Mouse (Mus musculus) embryonic facial prominence, embryonic 11.5 days (tissue): ENCODE measurements around the gene Kif27. TPM values are rescaled to one million over a fixed set of nuclear protein-coding genes. Genes with fewer than 3 reads are reported as not detected.
"Not testable (repeated sequence)": the region's sequence is repeated elsewhere in the genome, so short reads cannot be mapped to it uniquely, and the experiment has no call there.

Experiments used
- ATAC-seq: fragments of 200-750 bp; cut with Nextera tagmentation; replicated peaks from 2 replicates; pipeline ENCODE4 v1.8.0; 2017; ENCODE audit warnings: low read depth; ENCODE audit not compliant: insufficient number of reproducible peaks, low FRiP score, low TSS enrichment
- DNase-seq: peaks from one replicate; pipeline ENCODE4 v3.0.0-alpha.2; 2015; ENCODE audit warnings: low spot score
- H3K27ac ChIP-seq: fragments of 300-500 bp; sonication (generic); replicated peaks from 2 replicates; pipeline ENCODE4 v1.5.1; 2014; ENCODE audit warnings: mild to moderate bottlenecking, low read depth, low read length, control low read depth
- H3K27me3 ChIP-seq: fragments of 300-500 bp; sonication (generic); 2 replicates; pipeline ENCODE4 v1.6.1; 2014; ENCODE audit warnings: mild to moderate bottlenecking, low read length, moderate library complexity, mixed read lengths; ENCODE audit not compliant: control insufficient read depth, insufficient read depth
- H3K36me3 ChIP-seq: fragments of 300-500 bp; sonication (generic); replicated peaks from 2 replicates; pipeline ENCODE4 v1.6.1; 2014; ENCODE audit warnings: low read depth, mild to moderate bottlenecking, low read length, moderate library complexity, mixed read lengths; ENCODE audit not compliant: control insufficient read depth, insufficient read depth
- H3K4me1 ChIP-seq: fragments of 300-500 bp; sonication (generic); 2 replicates; pipeline ENCODE4 v1.6.1; 2014; ENCODE audit warnings: low read length, mixed read lengths; ENCODE audit not compliant: control insufficient read depth, insufficient read depth
- H3K4me2 ChIP-seq: fragments of 300-500 bp; sonication (generic); 2 replicates; pipeline ENCODE4 v1.6.1; 2014; ENCODE audit warnings: low read depth, mild to moderate bottlenecking, control low read depth, low read length, moderate library complexity
- H3K4me3 ChIP-seq: fragments of 300-500 bp; sonication (generic); 2 replicates; pipeline ENCODE4 v1.5.1; 2014; ENCODE audit warnings: low read depth, low read length, control low read depth
- H3K9ac ChIP-seq: fragments of 300-500 bp; sonication (generic); replicated peaks from 2 replicates; pipeline ENCODE4 v1.6.1; 2014; ENCODE audit warnings: mild to moderate bottlenecking, control low read depth, low read length
- H3K9me3 ChIP-seq: fragments of 300-500 bp; sonication (generic); replicated peaks from 2 replicates; pipeline ENCODE4 v1.6.1; 2016; ENCODE audit warnings: mild to moderate bottlenecking, low read length, inconsistent platforms, mixed read lengths; ENCODE audit not compliant: control insufficient read depth
- WGBS: fragments of 180-500 bp; shearing (Covaris S2); extraction: QIAGEN DNeasy Blood & Tissue Kit; methylation state at CpG from one replicate; pipeline ENCODE4 v1.1.7; 2014; 5-methylcytosine and 5-hydroxymethylcytosine counted together
- polyA plus RNA-seq: library from polyadenylated mRNA; unstranded; fragments of >200 nt; fragmentation: Nextera tagmentation; extraction: Ambion mirVana; gene quantifications from 2 replicates; pipeline ENCODE4 v1.2.1, GENCODE M21; 2014

The Kif27 gene
- 1.2 TPM in 2 replicates for polyA plus RNA-seq

DNA sequence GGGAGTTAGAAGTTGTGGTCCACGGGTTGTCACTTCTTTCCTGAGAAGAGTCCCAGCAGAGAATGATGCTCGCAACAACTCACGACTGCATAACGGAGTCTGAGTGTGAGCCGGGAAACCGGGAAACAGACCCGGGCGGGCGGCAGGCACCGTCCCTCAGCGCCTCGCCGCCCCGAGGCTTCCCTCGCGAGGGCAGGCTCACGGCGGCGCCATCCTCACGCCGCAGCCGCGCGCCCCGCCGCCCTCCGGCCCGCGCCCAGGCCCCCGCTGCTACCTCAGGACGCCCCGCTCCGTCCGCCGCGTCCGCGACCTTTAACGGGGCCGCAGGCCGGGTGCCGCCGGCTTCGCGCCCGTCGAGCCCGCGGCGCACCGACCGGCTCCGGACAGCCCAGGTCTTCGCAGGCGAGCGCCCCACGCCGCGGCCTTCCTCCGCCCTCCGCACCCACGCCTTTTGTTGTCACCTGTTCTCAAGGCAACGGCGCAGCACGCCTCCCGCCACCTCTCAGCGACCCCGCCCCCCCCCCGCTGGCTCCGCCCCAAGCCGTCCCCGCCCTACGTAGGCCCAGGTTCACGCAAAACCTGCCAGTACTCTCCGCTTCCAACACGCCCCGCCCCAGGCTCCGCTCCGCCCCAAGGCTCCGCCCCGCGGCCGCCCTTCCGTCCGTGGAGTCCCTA is at the start of gene Kif27:
Gene Kif27, minus strand, starts transcription at position 494 of the 675 bp plus-strand sequence.
- Histone ChIP-seq H3K27ac (no peak within 1 kb of the TSS), H3K9ac (peak within 1 kb of the TSS; percentile 68), H3K9me3 (no peaks in the 10 kb centered on the region), H3K4me3 (peak within 1 kb of the TSS; percentile 67), H3K36me3 (no peaks in the 10 kb centered on the region), H3K4me2 (peak within 1 kb of the TSS; percentile 97), H3K27me3 (no peaks in the 10 kb centered on the region), H3K4me1 (no peaks in the 10 kb centered on the region)
- peak; percentile 92 for DNase-seq
- ATAC-seq, result peak; percentile 97
- WGBS, result under 1% methylated on average over 66 of the region's 85 CpGs

DNA sequence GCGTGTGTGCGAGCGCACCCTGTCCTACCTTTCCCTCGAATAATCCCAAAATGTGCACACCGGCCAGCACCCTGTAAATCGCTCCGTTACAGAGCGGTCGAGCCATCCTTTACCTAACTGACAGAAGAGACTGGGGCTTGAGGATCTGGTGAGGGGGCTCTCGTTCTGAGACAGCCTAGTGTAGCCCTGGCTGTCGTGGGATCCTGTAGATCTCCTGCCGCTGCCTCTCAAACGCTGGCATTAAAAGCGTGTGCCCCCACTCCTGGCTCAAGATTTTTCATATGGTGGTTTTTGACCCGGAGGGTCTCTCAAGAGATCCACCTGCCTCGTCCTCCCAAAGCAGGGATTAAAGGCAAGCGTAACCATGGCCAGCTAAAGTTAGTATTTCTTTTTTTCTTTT is 44.3 kb upstream of the Kif27 start, which contains the start of gene Hnrnpk:
Gene Hnrnpk, minus strand, starts transcription at position 101 of the 400 bp plus-strand sequence.
- not testable (repeated sequence) for H3K4me1 ChIP-seq, DNase-seq, H3K9me3 ChIP-seq, ATAC-seq, H3K27me3 ChIP-seq, H3K36me3 ChIP-seq
- Histone ChIP-seq H3K27ac (peak within 1 kb of the TSS; percentile 97), H3K4me3 (peak within 1 kb of the TSS; percentile 96), H3K9ac (peak within 1 kb of the TSS; percentile 99), H3K4me2 (peak within 1 kb of the TSS; percentile 43)
- 9% methylated on average over 16 of the region's 17 CpGs for WGBS

DNA sequence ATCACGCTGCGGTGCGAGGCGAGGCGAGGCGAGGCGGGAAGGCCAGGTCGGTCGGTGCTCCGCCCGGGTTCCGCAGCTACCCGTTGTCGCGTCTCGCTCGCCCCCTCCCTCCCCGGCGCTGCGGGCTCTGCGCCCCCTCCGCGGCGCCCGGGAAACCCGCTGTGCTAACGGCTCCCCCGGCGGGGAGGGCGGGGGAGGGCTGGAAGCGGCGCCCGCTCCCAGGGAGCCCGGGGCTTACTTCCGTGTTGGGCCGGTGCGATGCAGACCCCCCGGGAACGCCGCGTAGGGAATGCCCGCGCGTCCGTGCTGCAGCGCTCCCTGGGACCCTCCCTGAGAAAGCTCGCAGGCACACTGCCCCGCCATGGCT is 43.8 kb upstream of the Kif27 start:
- Histone ChIP-seq H3K27me3 (no peaks in the 10 kb centered on the region), H3K4me3 (peak overlapping the region; percentile 96), H3K36me3 (peaks cover 2% of the 10 kb centered on the region), H3K9me3 (no peaks in the 10 kb centered on the region), H3K4me1 (no peaks in the 10 kb centered on the region), H3K4me2 (peak overlapping the region; percentile 43), H3K9ac (peak overlapping the region; percentile 99), H3K27ac (peak overlapping the region; percentile 97)
- WGBS, result under 1% methylated on average over 41 of the region's 48 CpGs
- DNase-seq, result no peak
- peak; percentile 64 for ATAC-seq

DNA sequence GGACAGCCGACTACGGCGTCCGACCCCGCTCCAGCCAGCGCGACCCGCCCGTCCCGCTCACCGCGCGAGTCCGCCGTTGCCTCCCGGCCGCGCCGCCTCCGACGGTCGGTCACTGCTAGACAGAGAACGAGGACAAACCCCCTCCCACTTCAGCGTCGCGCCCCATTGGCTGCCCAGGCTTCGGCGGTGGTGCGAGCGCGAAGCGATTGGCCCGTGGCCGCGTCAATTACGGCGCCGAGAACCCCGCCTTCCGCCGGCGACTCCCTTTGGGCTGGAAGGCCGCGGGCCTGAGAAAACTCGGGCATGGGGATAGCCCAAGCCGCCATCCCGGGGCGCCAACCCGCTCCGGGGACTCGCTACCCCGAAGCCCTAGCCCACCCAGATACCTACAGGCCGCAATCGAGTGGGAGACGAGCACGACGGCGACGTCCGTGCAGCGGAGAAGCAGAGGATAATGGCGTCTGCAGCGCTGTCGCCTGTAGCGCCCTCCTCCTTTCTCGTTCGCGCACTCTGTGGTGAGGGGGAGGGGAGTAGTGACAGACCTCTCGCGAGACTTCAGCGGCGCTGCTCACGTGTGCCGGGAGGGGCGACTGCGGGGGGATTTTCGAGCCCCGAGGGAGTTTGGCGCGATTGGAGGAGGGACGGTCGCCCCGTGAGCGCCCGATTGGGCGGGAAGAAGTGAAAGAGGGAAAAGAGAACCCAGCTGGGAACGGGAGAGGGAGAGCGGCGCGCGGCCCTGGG is 43.3 kb upstream of the Kif27 start, which contains the start of gene Rmi1:
Gene Rmi1, plus strand, starts transcription at position 246 of the 741 bp plus-strand sequence.
- DNase-seq (peak; percentile 99), ATAC-seq (peak; percentile 93)
- H3K4me3 ChIP-seq, result peak within 1 kb of the TSS; percentile 96
- peak within 1 kb of the TSS; percentile 99 for H3K9ac ChIP-seq
- WGBS, result under 1% methylated on average over 82 of the region's 91 CpGs
- H3K27ac ChIP-seq, result peak within 1 kb of the TSS; percentile 97
- H3K36me3 ChIP-seq, result peaks cover 5% of the 10 kb centered on the region
- peak within 1 kb of the TSS; percentile 69 for H3K4me2 ChIP-seq
- H3K4me1 ChIP-seq, result no peaks in the 10 kb centered on the region
- H3K27me3 ChIP-seq, result no peaks in the 10 kb centered on the region
- no peaks in the 10 kb centered on the region for H3K9me3 ChIP-seq

DNA sequence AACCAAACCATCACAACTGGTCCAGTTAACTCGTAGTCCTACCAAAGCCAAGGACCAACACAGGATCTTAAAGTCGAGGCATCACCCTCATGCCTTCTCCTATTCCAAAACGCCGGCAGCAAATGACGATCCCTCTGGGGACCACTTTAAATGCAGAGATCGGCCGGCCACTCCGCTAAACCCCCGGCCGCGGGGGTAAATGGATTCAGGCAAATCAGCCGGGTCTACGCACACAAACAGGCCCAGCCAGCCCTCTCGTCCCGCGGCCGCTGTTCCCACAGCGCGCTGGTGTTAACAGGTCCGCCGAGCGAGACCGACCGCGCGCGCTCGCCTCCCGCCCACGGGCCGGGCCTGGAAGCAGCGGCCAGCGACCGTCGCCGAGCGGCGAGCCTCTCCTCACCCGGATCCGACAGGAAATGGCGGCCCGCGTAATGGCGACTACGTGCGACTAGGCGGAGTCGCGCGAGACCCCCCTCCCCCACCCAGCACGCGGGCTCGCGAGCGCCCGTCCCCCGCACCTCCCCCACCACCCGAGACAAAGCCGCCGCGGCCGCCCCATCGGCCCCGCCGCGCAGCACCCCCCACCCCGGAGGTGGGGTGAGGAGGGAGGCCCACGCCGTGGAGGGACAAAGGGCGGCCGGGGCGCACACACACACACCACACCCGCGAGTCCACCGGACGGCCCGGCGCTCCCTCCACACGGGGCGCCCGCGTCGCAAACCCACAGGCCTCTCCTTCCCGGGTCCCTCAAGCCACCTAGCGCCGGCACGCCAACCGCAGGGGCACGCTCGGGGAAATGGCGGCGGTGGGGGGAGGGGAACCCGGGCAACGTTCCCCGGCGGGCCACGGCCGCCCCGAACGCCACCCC is 42.4 kb upstream of the Kif27 start:
- H3K36me3 ChIP-seq, result peaks cover 7% of the 10 kb centered on the region
- peak overlapping the region; percentile 99 for H3K9ac ChIP-seq
- peak; percentile 60 for ATAC-seq
- no peaks in the 10 kb centered on the region for H3K4me1 ChIP-seq
- H3K9me3 ChIP-seq, result no peaks in the 10 kb centered on the region
- peak overlapping the region; percentile 97 for H3K27ac ChIP-seq
- no peaks in the 10 kb centered on the region for H3K27me3 ChIP-seq
- peak overlapping the region; percentile 69 for H3K4me2 ChIP-seq
- H3K4me3 ChIP-seq, result peak overlapping the region; percentile 96
- under 1% methylated on average over 63 of the region's 100 CpGs for WGBS
- DNase-seq, result peak; percentile 82

DNA sequence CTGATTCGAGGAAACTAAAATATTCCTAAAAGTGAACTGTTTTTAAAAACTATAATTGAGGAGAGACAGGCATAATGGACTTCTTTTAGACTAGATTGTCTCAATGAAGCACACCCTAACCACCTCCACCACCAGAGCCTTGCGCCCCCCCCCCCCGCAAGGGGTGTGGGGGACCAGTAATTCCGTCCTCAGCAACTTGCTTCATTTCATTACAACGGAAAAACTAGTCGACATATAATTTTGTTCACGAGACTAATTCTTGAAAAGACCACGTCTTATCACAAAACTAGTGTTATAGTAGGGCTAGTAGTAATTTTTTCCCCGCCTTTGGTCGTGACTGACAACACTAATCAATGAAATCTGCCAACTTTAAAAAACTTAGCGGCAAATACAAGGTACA is 41.7 kb upstream of the Kif27 start:
- under 1% methylated on average over 11 of the region's 11 CpGs for WGBS
- peak; percentile 30 for DNase-seq

DNA sequence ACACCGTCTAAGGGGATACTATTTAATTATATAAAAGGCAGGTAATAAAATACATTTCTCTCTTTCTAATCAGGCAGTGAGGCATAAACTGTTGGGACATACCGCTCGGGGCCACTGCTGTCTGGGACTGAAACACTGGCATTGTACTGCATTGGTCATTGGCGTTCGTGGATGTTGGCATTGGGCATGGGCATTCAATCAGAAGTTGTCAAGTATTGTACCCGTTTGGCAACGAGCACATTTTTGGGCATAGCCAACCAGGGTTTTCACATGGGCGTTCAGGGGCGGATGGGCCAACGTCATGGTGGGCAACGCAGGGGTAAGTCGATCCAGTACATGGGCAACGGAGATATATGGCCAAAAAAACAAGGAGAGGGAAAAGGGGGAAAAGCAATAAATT is 38.7 kb upstream of the Kif27 start:
- no peak overlapping the region for H3K4me3 ChIP-seq
- H3K36me3 ChIP-seq, result peaks cover 18% of the 10 kb centered on the region
- ATAC-seq, result no peak
- H3K27me3 ChIP-seq, result no peaks in the 10 kb centered on the region
- 91% methylated on average over 13 of the region's 13 CpGs for WGBS
- H3K4me2 ChIP-seq, result no peak overlapping the region
- H3K4me1 ChIP-seq, result no peaks in the 10 kb centered on the region
- no peak overlapping the region for H3K27ac ChIP-seq
- H3K9me3 ChIP-seq, result no peaks in the 10 kb centered on the region
- no peak overlapping the region for H3K9ac ChIP-seq
- no peak for DNase-seq

More for the DNA sequence above, 41.7 kb upstream of the Kif27 start:
- no peaks in the 10 kb centered on the region for H3K4me1 ChIP-seq
- H3K27me3 ChIP-seq, result no peaks in the 10 kb centered on the region
- no peaks in the 10 kb centered on the region for H3K9me3 ChIP-seq
- H3K9ac ChIP-seq, result peak overlapping the region; percentile 99
- peaks cover 13% of the 10 kb centered on the region for H3K36me3 ChIP-seq
- peak overlapping the region; percentile 96 for H3K4me3 ChIP-seq
- peak overlapping the region; percentile 69 for H3K4me2 ChIP-seq
- no peak for ATAC-seq
- H3K27ac ChIP-seq, result no peak overlapping the region
